Mouse (Mus musculus): ENCODE results near the gene Mapkapk2. TPM values are rescaled to one million over a fixed set of nuclear protein-coding genes. Genes with fewer than 3 reads are reported as not detected.
A peak's percentile ranks its signal among the peaks of the same experiment; 100 is the strongest.
"Not testable (repeated sequence)": the region's sequence is repeated elsewhere in the genome, so short reads cannot be mapped to it uniquely, and the experiment has no call there.

The Mapkapk2 gene
- 42.8 and 44.4 TPM in 2 replicates for polyA plus RNA-seq (2015; fragmentation: Nextera tagmentation; extraction: Ambion mirVana)

- H3K27me3 ChIP-seq, result no peaks in the 10 kb centered on the region
- under 1% methylated on average over 32 of the region's 32 CpGs for WGBS
- ATAC-seq (ENCODE audit: insufficient number of reproducible peaks, low FRiP score, low TSS enrichment, low read depth), result peak; percentile 97
- H3K36me3 ChIP-seq, result no peaks in the 10 kb centered on the region
- peaks cover 31% of the 10 kb centered on the region for H3K4me1 ChIP-seq
- H3K4me3 ChIP-seq (replicated peaks), result peak within 1 kb of the TSS; percentile 92
- H3K9me3 ChIP-seq (replicated peaks), result no peaks in the 10 kb centered on the region
- peak within 1 kb of the TSS; percentile 83 for H3K9ac ChIP-seq
- H3K4me2 ChIP-seq (replicated peaks), result peak within 1 kb of the TSS; percentile 68
- H3K27ac ChIP-seq (replicated peaks), result peak within 1 kb of the TSS; percentile 87
These were observed at the start of gene Mapkapk2 for GRCm38 (mm10) chr1:131097700-131098094. Gene Mapkapk2, minus strand, starts transcription at chr1:131097826.

DNA sequence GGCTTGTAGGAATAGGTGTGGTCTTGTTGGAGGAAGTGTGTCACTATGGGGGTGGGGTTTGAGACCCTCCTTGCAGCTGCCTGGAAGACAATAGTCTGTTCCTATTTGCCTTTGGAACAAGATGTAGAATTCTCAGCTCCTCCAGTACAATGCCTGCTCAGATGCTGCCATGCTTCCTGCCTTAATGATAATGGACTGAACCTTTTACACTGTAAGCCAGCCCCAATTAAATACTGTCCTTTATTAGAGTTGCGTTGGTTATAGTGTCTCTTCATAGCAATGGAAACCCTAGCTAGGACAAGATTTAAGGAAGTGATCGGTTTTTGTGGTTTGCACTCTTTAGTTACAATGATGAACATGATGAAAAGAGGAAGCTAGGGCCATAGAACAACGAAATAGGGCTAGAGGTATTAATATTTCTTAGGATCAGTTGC lies 48.6 kb upstream of the Mapkapk2 start:
- Histone ChIP-seq H3K36me3 (no peaks in the 10 kb centered on the region), H3K27ac (replicated peaks) (no peak overlapping the region), H3K9ac (no peak overlapping the region), H3K27me3 (no peaks in the 10 kb centered on the region), H3K4me3 (replicated peaks) (no peak overlapping the region), H3K4me1 (no peaks in the 10 kb centered on the region), H3K9me3 (replicated peaks) (no peaks in the 10 kb centered on the region), H3K4me2 (replicated peaks) (no peak overlapping the region)
- 79% methylated on average over 3 of the region's 3 CpGs for WGBS
- no peak for ATAC-seq (ENCODE audit: insufficient number of reproducible peaks, low FRiP score, low TSS enrichment, low read depth)

- H3K4me1 ChIP-seq; H3K36me3 ChIP-seq; ATAC-seq (ENCODE audit: insufficient number of reproducible peaks, low FRiP score, low TSS enrichment, low read depth); H3K9me3 ChIP-seq (replicated peaks); H3K4me3 ChIP-seq (replicated peaks); H3K4me2 ChIP-seq (replicated peaks); H3K9ac ChIP-seq; H3K27ac ChIP-seq (replicated peaks); H3K27me3 ChIP-seq: not testable (repeated sequence)
- WGBS, result 74% methylated on average over 3 of the region's 3 CpGs
These were observed 47.6 kb upstream of the Mapkapk2 start for GRCm38 (mm10) chr1:131145222-131145621.

- H3K9me3 ChIP-seq (replicated peaks), result no peaks in the 10 kb centered on the region
- H3K4me2 ChIP-seq (replicated peaks), result no peak overlapping the region
- ATAC-seq (ENCODE audit: insufficient number of reproducible peaks, low FRiP score, low TSS enrichment, low read depth), result no peak
- no peak overlapping the region for H3K9ac ChIP-seq
- H3K36me3 ChIP-seq, result no peaks in the 10 kb centered on the region
- H3K4me3 ChIP-seq (replicated peaks), result no peak overlapping the region
- H3K4me1 ChIP-seq, result 0 out of 2 replicates have a peak, but pooled peaks cover 2% of the 10 kb centered on the region
- no peaks in the 10 kb centered on the region for H3K27me3 ChIP-seq
- WGBS, result 72% methylated on average over 1 of the region's 1 CpGs
- H3K27ac ChIP-seq (replicated peaks), result no peak overlapping the region
These were observed 44.8 kb upstream of the Mapkapk2 start for GRCm38 (mm10) chr1:131142472-131142871.

DNA sequence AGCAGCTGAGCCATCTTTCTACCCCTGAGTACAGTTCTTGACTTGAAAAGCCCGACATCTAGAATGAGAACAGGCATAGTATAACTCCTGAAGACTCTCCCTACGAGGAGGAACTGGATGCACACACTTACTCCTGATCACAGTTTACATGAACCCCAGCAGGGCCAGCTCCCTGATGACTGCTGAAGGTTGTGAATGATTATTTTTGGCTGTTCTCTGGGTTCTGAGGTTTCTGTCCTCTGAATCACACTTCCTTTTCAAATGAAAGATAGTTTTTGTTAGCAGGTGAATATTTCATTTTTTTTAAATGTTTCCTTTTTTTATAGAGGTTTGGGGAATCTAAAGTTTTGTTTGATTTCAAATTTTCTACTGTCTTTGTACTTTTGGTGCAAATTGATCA lies 43.8 kb upstream of the Mapkapk2 start:
- no peak for ATAC-seq (ENCODE audit: insufficient number of reproducible peaks, low FRiP score, low TSS enrichment, low read depth)
- Histone ChIP-seq H3K4me1 (0 out of 2 replicates have a peak, but pooled peaks cover 2% of the 10 kb centered on the region), H3K4me2 (replicated peaks) (no peak overlapping the region), H3K36me3 (no peaks in the 10 kb centered on the region), H3K9me3 (replicated peaks) (no peaks in the 10 kb centered on the region), H3K9ac (no peak overlapping the region), H3K27me3 (no peaks in the 10 kb centered on the region), H3K27ac (replicated peaks) (no peak overlapping the region), H3K4me3 (replicated peaks) (no peak overlapping the region)
- 58% methylated on average over 2 of the region's 2 CpGs for WGBS

GRCm38 (mm10) chr1:131139102-131140095 lies 41.8 kb upstream of the Mapkapk2 start:
- no peaks in the 10 kb centered on the region for H3K27me3 ChIP-seq
- ATAC-seq (ENCODE audit: insufficient number of reproducible peaks, low FRiP score, low TSS enrichment, low read depth), result no peak
- no peaks in the 10 kb centered on the region for H3K9me3 ChIP-seq (replicated peaks)
- H3K27ac ChIP-seq (replicated peaks), result peak overlapping the region; percentile 96
- no peak overlapping the region for H3K9ac ChIP-seq
- 0 out of 2 replicates have a peak, but pooled peaks cover 6% of the 10 kb centered on the region for H3K4me1 ChIP-seq
- H3K4me3 ChIP-seq (replicated peaks), result peak overlapping the region; percentile 78
- no peaks in the 10 kb centered on the region for H3K36me3 ChIP-seq
- peak overlapping the region; percentile 90 for H3K4me2 ChIP-seq (replicated peaks)
- 40% methylated on average over 11 of the region's 11 CpGs for whole genome bisulfite sequencing

DNA sequence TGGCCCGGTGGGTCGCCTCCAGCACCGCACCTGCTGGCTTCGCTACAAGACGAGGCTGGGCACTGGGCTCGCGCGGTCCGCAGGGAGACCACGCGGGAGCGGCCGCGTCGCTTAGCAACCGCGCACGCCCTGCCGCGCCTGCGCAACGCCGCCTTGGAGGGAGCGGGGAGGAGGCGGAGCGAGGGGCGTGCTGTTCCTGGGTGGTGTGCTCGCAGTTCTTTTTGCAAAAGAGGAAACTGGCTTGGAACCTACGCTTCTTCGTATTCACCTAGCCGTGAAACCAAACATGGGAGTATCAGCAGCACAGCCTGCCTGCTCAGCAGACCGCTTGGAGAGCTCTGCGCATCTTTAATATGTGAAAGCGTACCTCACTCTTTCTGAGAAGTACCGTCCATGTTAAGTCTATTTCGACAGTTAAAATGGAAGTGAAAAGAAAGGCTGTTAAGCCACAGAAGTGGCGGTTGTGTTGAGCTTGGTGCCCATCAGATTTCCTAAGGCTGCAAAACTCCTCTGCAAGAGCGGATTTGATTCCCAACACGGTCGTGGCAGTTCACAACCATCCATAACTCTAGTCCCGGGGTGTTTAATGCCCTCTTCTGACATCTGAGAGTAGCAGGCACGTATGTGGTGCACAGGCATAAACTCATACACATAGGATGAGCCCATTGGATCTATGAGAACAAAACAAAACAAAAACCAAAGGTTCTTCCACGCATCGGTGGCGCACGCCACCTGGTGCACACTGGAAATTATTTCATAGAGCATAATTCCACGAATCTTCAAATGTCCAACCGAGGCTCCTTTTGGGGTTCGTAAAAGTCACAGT lies 40.8 kb upstream of the Mapkapk2 start, which contains the start of gene Dyrk3:
TSS of gene Dyrk3 (minus strand) at position 150 of the 826 bp plus-strand sequence.
- H3K4me2 ChIP-seq (replicated peaks), result peak within 1 kb of the TSS; percentile 90
- peak; percentile 95 for ATAC-seq (ENCODE audit: insufficient number of reproducible peaks, low FRiP score, low TSS enrichment, low read depth)

GRCm38 (mm10) chr1:131137717-131138118 lies 40.1 kb upstream of the Mapkapk2 start:
- Histone ChIP-seq H3K36me3 (no peaks in the 10 kb centered on the region), H3K4me1 (0 out of 2 replicates have a peak, but pooled peaks cover 6% of the 10 kb centered on the region), H3K4me3 (replicated peaks) (peak overlapping the region; percentile 78), H3K9ac (peak overlapping the region; percentile 54), H3K27me3 (no peaks in the 10 kb centered on the region), H3K27ac (replicated peaks) (peak overlapping the region; percentile 96; the same call in 1 of the 2 replicates), H3K9me3 (replicated peaks) (no peaks in the 10 kb centered on the region), H3K4me2 (replicated peaks) (peak overlapping the region; percentile 90)
- peak; percentile 75 for ATAC-seq (ENCODE audit: insufficient number of reproducible peaks, low FRiP score, low TSS enrichment, low read depth)
- WGBS, result under 1% methylated on average over 36 of the region's 36 CpGs

More for the DNA sequence above, 40.8 kb upstream of the Mapkapk2 start, which contains the start of gene Dyrk3:
- peak within 1 kb of the TSS; percentile 78 for H3K4me3 ChIP-seq (replicated peaks)
- H3K27ac ChIP-seq (replicated peaks), result peak within 1 kb of the TSS; percentile 96
- no peaks in the 10 kb centered on the region for H3K9me3 ChIP-seq (replicated peaks)
- H3K27me3 ChIP-seq, result no peaks in the 10 kb centered on the region
- peak within 1 kb of the TSS; percentile 54 for H3K9ac ChIP-seq
- H3K36me3 ChIP-seq, result no peaks in the 10 kb centered on the region
- H3K4me1 ChIP-seq, result 0 out of 2 replicates have a peak, but pooled peaks cover 6% of the 10 kb centered on the region
- WGBS, result 3% methylated on average over 49 of the region's 49 CpGs

DNA sequence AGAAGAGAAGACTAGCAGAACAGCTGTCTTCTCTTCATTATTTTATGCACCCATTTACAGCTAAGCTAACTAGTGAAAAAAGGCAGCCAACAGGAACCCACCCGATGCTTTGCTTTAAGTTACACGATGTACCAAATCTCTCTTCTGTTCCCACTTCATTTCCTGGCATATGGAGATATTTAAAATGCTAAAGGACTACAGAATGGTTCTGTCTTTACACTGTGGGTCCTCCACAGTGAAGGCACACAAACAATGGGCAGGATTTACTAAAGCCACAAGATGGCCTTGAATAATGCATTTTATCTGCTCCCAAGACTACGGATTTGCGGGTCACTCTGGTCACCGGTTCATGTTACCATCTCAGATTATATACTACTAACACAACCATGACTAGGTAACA lies 39.5 kb upstream of the Mapkapk2 start:
- Histone ChIP-seq H3K4me3 (replicated peaks) (0 out of 2 replicates have a peak overlapping the region, but pooled peaks have one; percentile 11), H3K4me1 (0 out of 2 replicates have a peak, but pooled peaks cover 6% of the 10 kb centered on the region), H3K9ac (no peak overlapping the region), H3K36me3 (no peaks in the 10 kb centered on the region), H3K9me3 (replicated peaks) (no peaks in the 10 kb centered on the region), H3K4me2 (replicated peaks) (0 out of 2 replicates have a peak overlapping the region, but pooled peaks have one; percentile 90), H3K27ac (replicated peaks) (no peak overlapping the region), H3K27me3 (no peaks in the 10 kb centered on the region)
- 15% methylated on average over 5 of the region's 5 CpGs for WGBS
- no peak for ATAC-seq (ENCODE audit: insufficient number of reproducible peaks, low FRiP score, low TSS enrichment, low read depth)

GRCm38 (mm10) chr1:131135960-131136629 lies 38.5 kb upstream of the Mapkapk2 start:
- H3K27me3 ChIP-seq, result no peaks in the 10 kb centered on the region
- H3K36me3 ChIP-seq, result no peaks in the 10 kb centered on the region
- no peaks in the 10 kb centered on the region for H3K9me3 ChIP-seq (replicated peaks)
- H3K9ac ChIP-seq, result no peak overlapping the region
- 0 out of 2 replicates have a peak, but pooled peaks cover 6% of the 10 kb centered on the region for H3K4me1 ChIP-seq
- no peak overlapping the region for H3K4me3 ChIP-seq (replicated peaks)
- WGBS, result 69% methylated on average over 10 of the region's 10 CpGs
- H3K27ac ChIP-seq (replicated peaks), result no peak overlapping the region
- no peak overlapping the region for H3K4me2 ChIP-seq (replicated peaks)
- no peak for ATAC-seq (ENCODE audit: insufficient number of reproducible peaks, low FRiP score, low TSS enrichment, low read depth)
